Mouse (Mus musculus) neutrophil, adult 5-6 weeks (primary cell): ENCODE data around the gene Rergl. TPM values are rescaled to one million over a fixed set of nuclear protein-coding genes. Genes with fewer than 3 reads are reported as not detected.

Source experiments
- ATAC-seq: fragments of 151-379, 151-347 bp; 2 replicates; pipeline ENCODE4 v1.8.0; 2017; ENCODE audit warnings: mild to moderate bottlenecking, moderate TSS enrichment; ENCODE audit not compliant: insufficient number of reproducible peaks, poor library complexity, low FRiP score, severe bottlenecking; ENCODE audit errors: extremely low read depth
- total RNA-seq: library from RNA; stranded (forward); fragments of 200-1000 nt; gene quantifications from 2 replicates; pipeline ENCODE4 v1.2.3, GENCODE M21; 2017

The Rergl gene
- not detected in 2 replicates for total RNA-seq

DNA sequence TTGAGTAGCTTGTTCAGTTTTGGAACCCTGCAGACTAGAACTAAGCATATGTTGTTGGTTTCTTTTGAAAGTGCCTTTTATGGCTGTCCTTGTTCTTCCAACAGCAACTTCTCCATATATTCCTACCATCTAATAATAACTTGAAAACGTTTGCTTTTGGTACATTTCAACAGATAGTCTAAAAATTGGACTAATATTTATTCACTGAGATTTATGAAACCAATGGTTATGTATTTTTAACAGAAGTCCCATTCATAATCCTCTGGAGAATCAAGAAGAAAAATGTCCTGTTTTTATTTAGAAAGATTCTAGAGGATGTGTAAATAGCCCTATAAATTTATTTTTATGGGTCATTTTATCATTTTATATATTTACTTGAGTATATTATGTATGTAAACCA, at the start of gene Rergl:
Gene Rergl (minus strand): TSS at position 101 of the 400 bp plus-strand sequence.
- ATAC-seq, result no peak

DNA sequence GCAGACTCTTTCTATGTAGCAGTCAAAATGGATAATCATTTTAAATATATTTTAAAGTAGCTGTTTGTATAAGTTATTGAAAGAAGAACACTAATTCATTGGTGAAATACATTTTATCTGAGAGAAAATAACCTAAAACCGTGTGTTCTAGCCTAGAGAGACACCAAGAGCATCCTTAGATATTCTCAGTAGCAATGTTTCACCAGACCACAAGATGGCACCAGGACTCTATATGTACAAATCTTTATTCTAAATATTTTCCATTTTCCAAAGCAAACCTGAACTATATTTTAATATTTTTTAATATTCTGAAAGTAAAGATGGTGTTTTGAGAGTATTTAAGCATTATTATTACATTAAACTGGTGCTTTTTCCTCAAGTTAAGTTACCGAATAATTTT, 36.7 kb upstream of the Rergl start:
- no peak for ATAC-seq

DNA sequence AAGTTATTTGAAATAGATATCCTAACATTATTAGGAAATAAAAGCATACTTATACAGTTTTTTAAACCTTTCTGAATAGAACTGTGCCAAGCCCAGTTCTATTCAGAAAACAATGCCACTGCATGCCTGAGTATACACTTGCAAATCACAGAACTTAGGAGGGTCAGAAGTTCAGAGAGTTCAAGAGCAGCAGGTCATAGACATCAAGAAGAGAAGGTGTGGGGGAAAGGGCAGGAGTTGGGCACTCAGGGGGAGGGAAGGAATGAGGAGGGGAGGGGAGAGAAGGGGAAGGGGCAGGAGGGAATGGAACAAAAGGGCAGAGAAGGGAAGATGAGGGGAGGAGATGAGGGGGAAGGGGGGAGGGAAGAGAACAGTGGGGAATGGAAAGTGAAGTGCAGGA, 23.6 kb upstream of the Rergl start:
- ATAC-seq, result no peak

DNA sequence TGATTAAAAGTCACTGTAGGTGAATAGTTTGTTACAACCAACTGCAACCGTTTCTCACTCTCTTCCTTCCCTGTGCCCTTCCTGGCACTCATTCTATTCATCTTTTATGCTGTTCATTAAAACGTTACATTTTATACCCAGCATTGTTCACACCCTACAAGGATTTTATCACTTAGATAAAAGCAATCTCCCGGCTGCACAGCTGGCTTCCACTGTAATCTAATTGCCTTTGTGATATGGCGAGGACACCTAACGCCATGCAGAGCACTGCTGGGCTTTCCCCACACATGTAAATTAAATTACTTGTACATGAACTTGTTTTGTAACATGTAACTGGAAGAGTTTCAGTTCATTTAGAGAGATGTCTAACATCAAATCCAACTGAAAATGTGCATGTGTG, 22.5 kb upstream of the Rergl start:
- ATAC-seq, result no peak

DNA sequence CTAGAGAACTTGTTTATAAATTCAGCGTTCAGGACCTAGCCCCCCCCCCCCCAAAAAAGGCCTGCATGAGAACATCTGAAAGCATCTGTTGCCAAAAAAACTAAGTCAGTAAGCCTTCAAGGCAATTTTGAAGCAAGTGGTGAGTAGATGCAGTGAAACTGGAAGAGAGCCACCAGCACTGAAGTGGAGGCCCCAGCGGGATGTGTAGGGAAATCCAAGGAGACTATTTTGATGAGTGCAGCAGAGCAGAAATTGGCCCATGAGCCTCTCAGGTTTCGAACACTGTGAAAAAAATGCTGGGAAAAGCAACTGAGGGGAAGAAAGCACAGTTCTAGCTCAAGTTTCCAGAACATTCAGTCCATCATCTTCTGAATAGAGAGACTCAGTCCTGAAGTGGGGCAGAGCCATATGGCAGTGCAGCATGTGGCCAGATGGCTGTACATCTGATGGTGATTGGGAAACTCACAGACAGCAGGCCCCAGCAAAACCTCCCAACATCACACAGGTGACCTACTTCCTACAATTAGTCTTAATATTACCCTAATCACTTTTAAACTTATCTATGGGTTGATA, 13.2 kb upstream of the Rergl start:
- ATAC-seq, result no peak

DNA sequence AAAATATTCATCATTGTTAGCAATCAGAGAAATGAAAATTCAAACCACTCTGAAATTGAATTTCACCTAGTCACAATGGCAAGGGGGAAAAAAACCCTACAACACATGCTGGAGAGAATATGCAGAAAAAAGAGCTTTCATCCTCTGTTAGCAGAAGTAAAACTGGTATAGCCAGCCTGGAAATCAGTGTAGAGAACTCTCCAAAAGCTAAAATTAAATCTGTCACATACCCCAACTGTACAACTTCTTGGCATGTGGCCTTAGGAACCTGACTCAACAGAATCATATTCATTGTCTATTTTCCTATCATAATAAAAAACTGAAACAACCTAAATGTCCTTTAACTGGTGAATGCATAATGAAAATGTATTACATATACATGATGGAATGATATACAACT, 22.0 kb downstream of the Rergl start:
- ATAC-seq, result no peak

DNA sequence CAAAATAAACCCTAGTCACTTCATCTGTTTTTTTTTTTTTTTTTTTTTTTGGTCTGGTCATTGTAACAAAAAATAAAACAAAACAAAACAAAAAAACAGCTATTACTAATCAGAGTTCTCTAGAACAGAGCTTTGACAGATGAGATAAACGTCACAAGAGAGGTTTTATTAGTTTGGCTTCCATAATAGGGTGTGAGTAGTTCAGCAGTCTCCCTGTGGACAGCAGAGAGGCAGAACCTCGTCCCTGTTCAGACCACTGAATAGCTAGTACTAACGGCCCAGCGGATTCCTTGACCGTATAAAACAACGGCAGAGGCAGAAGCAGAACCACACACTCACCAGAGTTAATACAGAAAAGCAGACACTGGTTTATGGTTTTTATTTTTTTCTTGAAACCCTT, 36.8 kb downstream of the Rergl start:
- no peak for ATAC-seq

DNA sequence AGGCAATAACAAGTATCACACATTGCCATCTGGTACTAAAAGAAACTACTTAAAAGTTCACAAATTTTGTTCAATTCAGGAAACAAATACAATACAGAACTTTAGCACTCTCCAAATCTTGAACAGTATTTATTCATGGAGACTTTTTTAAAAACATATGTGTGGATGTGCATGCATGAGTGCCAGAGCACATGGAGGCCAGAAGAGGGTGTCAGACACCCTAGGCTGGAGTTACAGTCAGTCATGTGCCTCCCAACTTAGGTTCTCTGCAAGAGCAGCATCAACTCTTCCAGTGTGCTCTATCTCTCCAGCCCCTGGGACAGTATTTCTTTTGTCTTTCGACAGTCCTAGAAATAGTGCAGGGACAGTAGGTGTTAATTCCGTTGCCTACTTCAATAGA, 37.5 kb downstream of the Rergl start:
- no peak for ATAC-seq

DNA sequence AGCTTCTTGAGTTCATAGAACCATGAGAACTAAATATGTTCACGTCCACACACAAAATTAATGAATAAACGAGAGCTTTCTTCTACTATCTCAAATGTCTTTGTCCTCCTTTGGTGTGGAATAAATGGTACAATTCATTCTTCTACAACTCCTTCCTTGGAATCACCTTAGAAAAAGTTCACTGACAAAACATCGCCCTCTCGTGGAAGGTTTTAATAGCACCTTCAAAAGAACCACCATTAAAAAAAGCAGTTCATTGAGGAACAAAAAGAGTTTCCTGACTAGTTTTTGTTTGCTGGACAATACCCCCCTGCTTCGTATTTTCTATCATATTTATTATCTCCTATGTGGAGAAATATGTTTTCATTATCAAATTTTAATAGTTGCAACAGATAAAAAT, 40.7 kb downstream of the Rergl start:
- no peak for ATAC-seq

DNA sequence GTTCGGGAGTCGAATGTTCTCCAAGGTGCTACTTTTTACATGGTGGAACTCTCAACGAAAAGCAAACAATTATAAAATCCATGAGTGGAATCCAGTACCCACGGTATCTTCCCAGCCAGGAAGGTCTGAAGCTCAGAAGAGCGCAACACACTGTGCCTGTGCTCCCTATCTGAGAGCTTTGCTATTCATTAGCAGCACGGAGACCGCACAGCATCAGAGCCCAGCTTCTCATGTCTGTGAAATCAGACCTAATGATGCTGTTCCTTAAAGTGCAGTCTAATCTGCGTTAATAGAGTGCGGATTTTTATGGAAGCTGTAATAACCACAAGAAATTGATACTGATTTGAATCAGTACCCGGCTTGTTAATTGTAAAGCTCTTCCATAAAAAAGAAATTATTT, 41.3 kb downstream of the Rergl start:
- ATAC-seq, result no peak

DNA sequence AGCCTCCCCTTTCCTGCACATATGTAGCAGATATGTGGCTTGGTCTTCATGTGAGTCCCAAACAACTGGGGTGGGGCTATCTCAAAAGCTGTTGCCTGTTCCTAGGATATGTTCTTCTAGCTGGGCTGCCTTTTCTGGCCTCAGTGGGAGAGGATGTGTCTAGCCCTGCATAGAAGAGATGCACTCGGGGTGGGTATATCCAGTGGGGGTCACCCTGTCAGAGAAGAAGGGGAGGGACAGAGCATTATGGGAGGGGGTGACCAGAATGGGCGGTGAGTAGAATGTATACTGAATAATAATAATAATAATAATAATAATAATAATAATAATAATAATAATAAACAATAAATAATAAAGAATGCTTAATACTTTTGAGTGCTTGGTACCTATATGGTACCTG, 57.8 kb downstream of the Rergl start:
- no peak for ATAC-seq

Other genes with a start within 250 kb of the Rergl start
- not detected in 2 replicates for gene Pik3c2g, start 85.2 kb upstream of the Rergl start, total RNA-seq